Mouse (Mus musculus): ENCODE measurements around the gene Mmp19. TPM values are rescaled to one million over a fixed set of nuclear protein-coding genes. Genes with fewer than 3 reads are reported as not detected.

Mmp19 gene
- polyA plus RNA-seq, 1 experiment: not detected

- no peak for TF ChIP-seq GATA1 (IDR thresholded peaks at IDR 0.05; ENCODE audit: low read length)
Measured at GRCm38 (mm10) chr10:128780200-128780599, 10.5 kb upstream of the Mmp19 start.

DNA sequence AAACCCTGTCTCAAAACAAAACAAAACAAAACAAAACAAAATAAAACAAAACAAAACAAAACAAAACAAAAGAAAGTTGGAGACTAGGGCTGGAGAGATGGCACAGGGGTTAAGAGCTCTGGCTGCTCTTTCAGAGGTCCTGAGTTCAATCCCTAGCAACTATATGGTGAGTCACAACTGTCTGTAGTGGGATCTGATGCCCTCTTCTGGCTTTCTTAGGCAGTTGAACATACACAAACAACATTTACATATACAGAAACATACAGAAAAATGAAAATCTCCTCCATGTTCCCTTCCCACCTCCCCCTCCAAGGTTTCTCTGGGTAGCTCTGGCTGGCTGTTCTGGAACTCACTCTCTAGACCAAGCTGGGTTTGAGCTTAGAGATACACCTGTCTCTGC, 1.3 kb downstream of the Mmp19 start:
- no peak for TF ChIP-seq GATA1 (IDR thresholded peaks at IDR 0.05; ENCODE audit: low read length)

DNA sequence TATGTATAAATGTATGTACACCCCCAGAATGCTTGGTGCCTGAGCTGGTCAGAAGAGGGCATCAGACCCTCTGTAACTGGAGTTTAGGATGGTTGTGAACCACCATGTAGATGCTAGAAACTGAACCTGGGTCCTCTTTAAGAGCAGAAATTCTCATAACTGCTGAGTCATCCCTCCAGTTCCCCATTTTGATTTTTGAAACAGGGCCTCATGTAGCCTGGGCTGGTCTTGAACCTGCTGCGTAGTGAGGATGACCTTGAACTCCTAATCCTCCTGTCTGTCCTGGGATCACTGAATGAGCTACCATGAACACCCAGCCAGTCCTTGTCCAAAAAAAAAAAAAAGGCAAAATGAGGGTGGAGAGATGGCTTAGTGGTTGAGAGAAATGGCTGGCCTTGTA, 2.5 kb downstream of the Mmp19 start:
- TF ChIP-seq GATA1 (IDR thresholded peaks at IDR 0.05; ENCODE audit: low read length): no peak

DNA sequence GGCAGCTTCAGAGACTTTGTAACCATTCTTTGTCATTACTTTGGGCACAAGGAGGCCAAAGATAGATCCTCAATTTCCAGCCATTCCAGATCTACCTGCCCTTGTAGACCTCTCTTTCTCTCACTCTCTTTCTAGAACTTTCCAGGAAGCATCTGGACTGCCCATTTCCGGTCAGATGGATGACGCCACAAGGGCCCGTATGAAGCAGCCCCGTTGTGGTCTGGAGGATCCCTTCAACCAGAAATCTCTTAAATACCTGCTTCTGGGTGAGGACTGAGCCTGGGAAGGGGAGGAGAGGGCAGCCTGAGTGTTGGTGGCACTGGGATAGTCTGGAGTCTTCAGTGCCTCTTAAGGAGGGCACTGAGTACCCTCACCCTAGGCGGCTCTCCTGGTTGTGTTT, 3.7 kb downstream of the Mmp19 start:
- TF ChIP-seq GATA1 (IDR thresholded peaks at IDR 0.05; ENCODE audit: low read length): no peak

DNA sequence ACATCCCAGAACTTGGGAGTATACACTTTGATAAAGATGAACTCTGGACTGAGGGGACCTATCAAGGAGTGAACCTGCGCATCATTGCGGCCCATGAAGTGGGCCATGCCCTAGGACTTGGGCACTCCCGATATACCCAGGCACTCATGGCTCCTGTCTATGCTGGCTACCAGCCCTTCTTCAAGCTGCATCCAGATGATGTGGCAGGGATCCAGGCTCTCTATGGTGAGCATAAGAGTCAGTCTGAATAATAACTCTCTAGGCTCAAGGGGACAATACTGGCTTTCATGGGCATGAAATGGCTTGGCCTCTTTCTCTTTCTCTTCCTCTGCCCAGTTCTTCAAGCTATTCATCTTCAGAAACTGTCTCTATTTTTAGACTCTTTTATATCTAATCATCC, 4.9 kb downstream of the Mmp19 start:
- TF ChIP-seq GATA1 (IDR thresholded peaks at IDR 0.05; ENCODE audit: low read length): no peak

GRCm38 (mm10) chr10:128798676-128799075, 8.0 kb downstream of the Mmp19 start:
- no peak for TF ChIP-seq GATA1 (IDR thresholded peaks at IDR 0.05; ENCODE audit: low read length)

GRCm38 (mm10) chr10:128801981-128802495, 11.3 kb downstream of the Mmp19 start:
- no peak for TF ChIP-seq GATA1 (IDR thresholded peaks at IDR 0.05; ENCODE audit: low read length)

GRCm38 (mm10) chr10:128802956-128803355, 12.2 kb downstream of the Mmp19 start:
- no peak for TF ChIP-seq GATA1 (IDR thresholded peaks at IDR 0.05; ENCODE audit: low read length)

GRCm38 (mm10) chr10:128803361-128803760, 12.7 kb downstream of the Mmp19 start:
- TF ChIP-seq GATA1 (IDR thresholded peaks at IDR 0.05; ENCODE audit: low read length): no peak

GRCm38 (mm10) chr10:128803771-128804270, 13.1 kb downstream of the Mmp19 start, which contains the start of gene Dnajc14:
Dnajc14 (plus strand) TSS chr10:128804062.
- no peak for TF ChIP-seq GATA1 (IDR thresholded peaks at IDR 0.05; ENCODE audit: low read length)

GRCm38 (mm10) chr10:128804271-128805091, 13.8 kb downstream of the Mmp19 start, which contains the start of gene Tmem198b:
Tmem198b (minus strand) TSS chr10:128804370.
- no peak for TF ChIP-seq GATA1 (IDR thresholded peaks at IDR 0.05; ENCODE audit: low read length)

GRCm38 (mm10) chr10:128805092-128806000, 14.6 kb downstream of the Mmp19 start:
- no peak for TF ChIP-seq GATA1 (IDR thresholded peaks at IDR 0.05; ENCODE audit: low read length)

DNA sequence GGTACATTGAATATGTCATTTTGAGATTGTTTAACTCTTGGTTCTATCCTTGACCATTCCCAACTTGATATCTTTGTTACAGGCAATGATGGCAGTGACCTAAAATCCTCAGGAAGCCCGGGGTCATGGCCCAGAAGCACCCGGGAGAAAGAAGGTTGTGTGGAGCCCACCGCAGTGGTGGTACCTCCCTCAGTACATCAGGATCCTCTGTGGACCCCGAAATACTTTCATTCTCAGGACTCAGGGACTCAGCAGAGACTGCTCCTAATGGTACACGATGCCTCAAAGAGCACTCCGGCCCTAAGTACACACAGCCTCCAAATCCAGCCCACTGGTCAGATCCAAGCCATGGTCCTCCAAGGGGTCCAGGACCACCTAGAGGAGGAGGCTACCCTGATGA, 15.4 kb downstream of the Mmp19 start:
- TF ChIP-seq GATA1 (IDR thresholded peaks at IDR 0.05; ENCODE audit: low read length): no peak

- TF ChIP-seq GATA1 (IDR thresholded peaks at IDR 0.05; ENCODE audit: low read length): no peak
Measured at GRCm38 (mm10) chr10:128807018-128807417, 16.3 kb downstream of the Mmp19 start.

GRCm38 (mm10) chr10:128817033-128817432, 26.3 kb downstream of the Mmp19 start, which contains the start of gene Sarnp:
Sarnp (plus strand) TSS chr10:128817333.
- no peak for TF ChIP-seq GATA1 (IDR thresholded peaks at IDR 0.05; ENCODE audit: low read length)

- no peak for TF ChIP-seq GATA1 (IDR thresholded peaks at IDR 0.05; ENCODE audit: low read length)
Measured at GRCm38 (mm10) chr10:128820217-128820616, 29.5 kb downstream of the Mmp19 start.

All from G1E-ER4 (cell line).